Mouse (Mus musculus) mesoderm, embryonic 11.5 days (tissue): ENCODE measurements around the gene Rnf10.

Experiments used
- DNase-seq: peaks from one replicate; pipeline ENCODE4 v3.0.0-alpha.2; 2012; ENCODE audit warnings: low read depth, low spot score

Gene Rnf10

GRCm38 (mm10) chr5:115275998-115276397, 3.3 kb upstream of the Rnf10 start:
- peak; percentile 58 for DNase-seq

GRCm38 (mm10) chr5:115274771-115275170, 2.1 kb upstream of the Rnf10 start:
- no peak for DNase-seq

GRCm38 (mm10) chr5:115274353-115274752, 1.7 kb upstream of the Rnf10 start:
- DNase-seq = no peak

GRCm38 (mm10) chr5:115273549-115274135, 944 bp upstream of the Rnf10 start:
- no peak for DNase-seq

GRCm38 (mm10) chr5:115271931-115272811, 527 bp downstream of the Rnf10 start:
- DNase-seq = peak; percentile 54

GRCm38 (mm10) chr5:115269969-115270368, 2.7 kb downstream of the Rnf10 start:
- DNase-seq = no peak

- DNase-seq = no peak
Measured at GRCm38 (mm10) chr5:115268266-115268665, 4.4 kb downstream of the Rnf10 start.

- no peak for DNase-seq
Measured at GRCm38 (mm10) chr5:115267469-115268045, 5.1 kb downstream of the Rnf10 start.

GRCm38 (mm10) chr5:115266787-115267468, 5.8 kb downstream of the Rnf10 start:
- no peak for DNase-seq

- no peak for DNase-seq
Measured at GRCm38 (mm10) chr5:115266340-115266739, 6.4 kb downstream of the Rnf10 start.

- no peak for DNase-seq
Measured at GRCm38 (mm10) chr5:115262502-115263291, 10.0 kb downstream of the Rnf10 start.

GRCm38 (mm10) chr5:115261880-115262279, 10.8 kb downstream of the Rnf10 start:
- no peak for DNase-seq

- DNase-seq = no peak
Measured at GRCm38 (mm10) chr5:115261141-115261540, 11.6 kb downstream of the Rnf10 start.

- DNase-seq = no peak
Measured at GRCm38 (mm10) chr5:115260356-115260755, 12.3 kb downstream of the Rnf10 start.

GRCm38 (mm10) chr5:115256909-115257546, 15.7 kb downstream of the Rnf10 start:
- no peak for DNase-seq

GRCm38 (mm10) chr5:115255472-115255871, 17.2 kb downstream of the Rnf10 start:
- DNase-seq = no peak

- no peak for DNase-seq
Measured at GRCm38 (mm10) chr5:115240191-115240590, 32.5 kb downstream of the Rnf10 start.

- DNase-seq = no peak
Measured at GRCm38 (mm10) chr5:115238729-115239195, 33.9 kb downstream of the Rnf10 start.

GRCm38 (mm10) chr5:115237803-115238728, 34.6 kb downstream of the Rnf10 start:
- DNase-seq = peak; percentile 94
